Mouse (Mus musculus) lung, adult 2 months (tissue): ENCODE data around the gene Smpd1.

ENCODE experiments used
- CTCF ChIP-seq: fragments of 200-500 bp; IDR thresholded peaks from 2 replicates; pipeline ENCODE4 v1.5.1; 2011; ENCODE audit warnings: mild to moderate bottlenecking, low read length, control low read depth; ENCODE audit not compliant: insufficient read depth
- POLR2A ChIP-seq: fragments of 200-500 bp; IDR thresholded peaks from 2 replicates; pipeline ENCODE4 v1.6.1; 2011; ENCODE audit warnings: low read depth, mild to moderate bottlenecking, control low read depth, low read length, borderline replicate concordance; ENCODE audit errors: extremely low read depth

DNA sequence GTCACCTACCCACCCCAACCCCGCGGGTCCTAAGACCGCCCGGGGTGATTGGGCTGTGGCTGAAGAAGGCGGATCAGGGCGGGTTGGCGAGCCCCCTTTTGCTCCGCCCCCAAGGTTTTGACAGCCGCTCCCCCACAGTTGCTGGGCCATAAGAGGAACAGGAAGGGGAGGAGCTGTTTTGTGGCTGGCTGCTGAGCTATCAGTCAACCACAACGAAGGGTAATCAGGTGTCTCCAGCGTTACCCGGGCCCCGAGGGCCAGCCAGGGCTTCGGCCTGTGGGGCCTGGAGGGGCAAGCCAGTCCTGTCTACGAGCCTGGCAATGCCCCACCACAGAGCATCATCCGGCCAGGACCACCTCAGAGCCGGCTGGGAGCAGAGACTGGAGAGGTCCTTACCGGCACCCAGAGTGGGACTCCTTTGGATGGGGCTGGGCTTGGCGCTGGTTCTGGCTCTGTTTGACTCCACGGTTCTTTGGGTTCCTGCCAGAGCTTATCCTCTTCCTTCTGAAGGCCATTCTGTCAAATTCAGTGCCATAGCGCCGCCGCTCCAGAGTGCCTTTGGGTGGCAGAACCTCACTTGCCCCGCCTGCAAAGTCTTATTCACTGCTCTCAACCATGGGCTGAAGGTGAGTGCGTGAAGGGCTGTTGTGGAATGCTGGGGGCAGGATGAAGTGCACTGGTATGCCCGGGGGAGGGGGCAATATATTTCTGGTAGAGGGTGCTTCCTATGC, at the start of gene Smpd1:
- TF ChIP-seq POLR2A = peak; percentile 22; the same call in 1 of the 2 replicates
- TF ChIP-seq CTCF = no peak
